14 mouse cellular contexts compared by ENCODE assay signal in the genomic region with DNA sequence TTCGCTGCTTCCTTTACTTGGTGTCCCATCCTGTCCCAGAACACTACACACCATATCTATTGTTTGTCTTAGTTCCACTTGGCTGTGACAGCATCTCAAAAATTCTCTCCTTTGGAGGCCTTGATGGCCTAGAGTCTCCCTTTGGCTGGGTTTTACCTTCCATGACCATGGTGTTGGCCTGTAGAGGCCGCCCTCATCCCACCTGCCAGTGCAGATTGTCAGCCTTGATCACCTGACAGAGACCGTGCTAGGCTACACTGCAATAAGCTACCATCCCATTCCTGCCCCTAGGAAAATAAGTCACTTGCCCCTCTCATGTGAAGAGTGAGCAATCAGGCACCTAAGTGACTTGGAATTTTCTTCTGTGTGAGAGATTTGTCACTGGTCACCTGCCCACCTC. TPM values are rescaled to one million over a fixed set of nuclear protein-coding genes. Genes with fewer than 3 reads are reported as not detected.
DNase-seq lines count a peak whose midpoint lies in the region; TF ChIP-seq lines count a peak whose summit lies in the region.
"Had no signal": no experiment of that assay in that cellular context is flagged by ENCODE, and none has a peak within 500 bp of the region (broad histone marks: within the 10 kb centered on the region; RNA-seq: fewer than 3 reads in every experiment).

No protein-coding gene starts in this region.

- TF ChIP-seq CTCF in E14TG2a.4 (conservative IDR thresholded peaks at IDR 0.05; ENCODE audit: low read length) = peak; percentile 19; the same call in 1 of the 2 replicates
- TF ChIP-seq CTCF in liver, adult 2 months (IDR thresholded peaks at IDR 0.05; ENCODE audit: low read depth, low read length) = peak; percentile 49

- H3K27ac ChIP-seq in liver, adult 2 months (replicated peaks; ENCODE audit: insufficient read depth, low read depth, low read length) = no peak overlapping the region
- H3K27ac ChIP-seq: embryonic facial prominence, embryonic 12.5 days; hindbrain, embryonic 10.5 days; macrophage; neural tube, embryonic 13.5 days; stomach, embryonic 15.5 days had no signal

- TF ChIP-seq POLR2A in liver, adult 2 months (IDR thresholded peaks at IDR 0.05; ENCODE audit: extremely low read depth, insufficient read depth, low read length) = no peak

- peaks cover 7% of the 10 kb centered on the region; the same call in 1 of the 2 replicates for H3K27me3 ChIP-seq in E14TG2a.4 (ENCODE audit: insufficient read depth, low read length)
- no peaks in the 10 kb centered on the region for H3K27me3 ChIP-seq in liver, adult 2 months (ENCODE audit: control insufficient read depth, insufficient read depth, low read length)
- H3K27me3 ChIP-seq: embryonic facial prominence, embryonic 12.5 days; stomach, embryonic 15.5 days had no signal

- 62% methylated on average over 3 of the region's 3 CpGs for WGBS in liver, adult 2 months

- no peaks in the 10 kb centered on the region for H3K79me2 ChIP-seq in liver, adult 2 months (ENCODE audit: control insufficient read depth, insufficient read depth, low read length)

- no peak overlapping the region for H3K9ac ChIP-seq in liver, adult 2 months (ENCODE audit: low read depth, low read length)
- H3K9ac ChIP-seq: embryonic facial prominence, embryonic 12.5 days; neural tube, embryonic 13.5 days; stomach, embryonic 15.5 days had no signal

- peak; percentile 45 for DNase-seq in kidney, postnatal 10 days
- no peak for DNase-seq in kidney, adult 9 months
- peak; percentile 10 for DNase-seq in Muller cell, postnatal 12 days (ENCODE audit: inconsistent ontology term)
- no peak for DNase-seq in liver, adult 2 months (ENCODE audit: extremely low read depth, low read depth, low spot score)
- DNase-seq in frontal cortex, adult 2 months (ENCODE audit: extremely low spot score in 1 of 2, low spot score in 1 of 2) = no peak
- no peak for DNase-seq in T-cell, adult 2 months (ENCODE audit: low spot score)
- no peak for DNase-seq in ovary, postnatal 10 days (ENCODE audit: low spot score)
- DNase-seq: gastrocnemius, postnatal 25 days had no signal

- H3K4me1 ChIP-seq in E14TG2a.4 (replicated peaks; ENCODE audit: low read depth, low read length) = peaks cover 8% of the 10 kb centered on the region; the same call in 1 of the 2 replicates
- H3K4me1 ChIP-seq in liver, adult 2 months (ENCODE audit: control insufficient read depth, insufficient read depth, low read length) = no peaks in the 10 kb centered on the region
- H3K4me1 ChIP-seq: embryonic facial prominence, embryonic 12.5 days; hindbrain, embryonic 10.5 days; stomach, embryonic 15.5 days had no signal

- no peaks in the 10 kb centered on the region for H3K36me3 ChIP-seq in E14TG2a.4 (ENCODE audit: insufficient read depth, low read length)
- H3K36me3 ChIP-seq in liver, adult 2 months (ENCODE audit: control insufficient read depth, insufficient read depth, low read length) = no peaks in the 10 kb centered on the region
- H3K36me3 ChIP-seq: embryonic facial prominence, embryonic 12.5 days; hindbrain, embryonic 10.5 days; neural tube, embryonic 13.5 days; stomach, embryonic 15.5 days had no signal

- H3K9me3 ChIP-seq in E14TG2a.4 (ENCODE audit: low read length) = no peaks in the 10 kb centered on the region
- H3K9me3 ChIP-seq: embryonic facial prominence, embryonic 12.5 days; hindbrain, embryonic 10.5 days; neural tube, embryonic 13.5 days; stomach, embryonic 15.5 days had no signal

- no peak overlapping the region for H3K4me3 ChIP-seq in E14TG2a.4 (replicated peaks; ENCODE audit: low read length)
- H3K4me3 ChIP-seq in liver, adult 2 months (ENCODE audit: insufficient read depth, low read depth, low read length) = no peak overlapping the region
- H3K4me3 ChIP-seq: embryonic facial prominence, embryonic 12.5 days; hindbrain, embryonic 10.5 days; neural tube, embryonic 13.5 days; stomach, embryonic 15.5 days had no signal

RNA-seq across cellular contexts. Expression of gene Ubac1, which starts 8.7 kb away (rescaled TPM):
- total RNA-seq in liver, adult 2 months (2014; rRNA removed) = 25.4 and 28.4 TPM in 2 replicates
- 22.4 and 23.9 TPM in 2 replicates for polyA plus RNA-seq in liver, adult 2 months (2012; rRNA removed)
- polyA plus RNA-seq in frontal cortex, adult 2 months (2012; rRNA removed) = 78.1 and 79.7 TPM in 2 replicates

RNA-seq across cellular contexts. Expression of gene Camsap1, which starts 47.2 kb away (rescaled TPM):
- 5.4 and 9.0 TPM in 2 replicates for total RNA-seq in liver, adult 2 months (2014; rRNA removed)
- 2.4 and 2.5 TPM in 2 replicates for polyA plus RNA-seq in liver, adult 2 months (2012; rRNA removed)
- polyA plus RNA-seq in frontal cortex, adult 2 months (2012; rRNA removed) = 36.9 and 41.5 TPM in 2 replicates

Comparison
In these comparisons a context has a peak if more than half of its experiments do, and no peak if none do; other contexts are left out.
1. DNase-seq: peak in kidney, postnatal 10 days (single experiment) and Muller cell, postnatal 12 days (single experiment); none in kidney, adult 9 months (single experiment), liver, adult 2 months (single experiment), frontal cortex, adult 2 months (0 of 2), T-cell, adult 2 months (single experiment) and ovary, postnatal 10 days (single experiment).
2. RNA of gene Camsap1, which starts 47.2 kb away (polyA plus RNA-seq): 36.9 to 41.5 TPM in frontal cortex, adult 2 months; 2.4 to 2.5 TPM in liver, adult 2 months; every median in the first group is over 10 times any median in the second.